Mouse (Mus musculus) thymus, adult 2 months (tissue): ENCODE data around the gene Gm5416.

Source experiments
- CTCF ChIP-seq: fragments of 200-500 bp; IDR thresholded peaks from 2 replicates; pipeline ENCODE4 v1.5.1; 2012; ENCODE audit warnings: mild to moderate bottlenecking, control low read depth, low read length, moderate library complexity, borderline replicate concordance; ENCODE audit not compliant: control insufficient read depth, poor library complexity, insufficient read depth; ENCODE audit errors: extremely low read depth
- POLR2A ChIP-seq: fragments of 200-500 bp; IDR thresholded peaks from 2 replicates; pipeline ENCODE4 v1.6.1; 2012; ENCODE audit warnings: mild to moderate bottlenecking, low read length, control low read depth, moderate library complexity; ENCODE audit not compliant: control insufficient read depth, poor library complexity, insufficient read depth; ENCODE audit errors: extremely low read depth

- TF ChIP-seq CTCF, result no peak
- no peak for TF ChIP-seq POLR2A
Measured at GRCm38 (mm10) chr16:36199226-36199625, 11.0 kb upstream of the Gm5416 start.
